Mouse (Mus musculus) small intestine, adult 2 months (tissue): ENCODE results near the gene Bphl.

ENCODE experiments used
- CTCF ChIP-seq: fragments of 200-500 bp; IDR thresholded peaks from 2 replicates; pipeline ENCODE4 v1.5.1; 2012; ENCODE audit warnings: low read depth, mild to moderate bottlenecking, control low read depth, inconsistent platforms, low read length, moderate library complexity, mixed read lengths; ENCODE audit not compliant: insufficient replicate concordance, insufficient read length; ENCODE audit errors: extremely low read depth
- POLR2A ChIP-seq: fragments of 200-500 bp; IDR thresholded peaks from 2 replicates; pipeline ENCODE4 v1.6.1; 2012; ENCODE audit warnings: low read depth, mild to moderate bottlenecking, control low read depth, inconsistent platforms, low read length, moderate library complexity

GRCm38 (mm10) chr13:34051692-34052091 is 14.3 kb downstream of the Bphl start:
- TF ChIP-seq POLR2A (no peak), CTCF (no peak)
